Mouse (Mus musculus) large intestine, adult 2 months (tissue): ENCODE measurements around the gene Phldb1. TPM values are rescaled to one million over a fixed set of nuclear protein-coding genes. Genes with fewer than 3 reads are reported as not detected.
A peak's percentile ranks its signal among the peaks of the same experiment; 100 is the strongest.
"Not testable (repeated sequence)": the region's sequence is repeated elsewhere in the genome, so short reads cannot be mapped to it uniquely, and the experiment has no call there.

Source experiments
- DNase-seq: peaks from one replicate; pipeline ENCODE4 v3.0.0-alpha.2; 2012; ENCODE audit warnings: low read depth, low spot score
- WGBS: fragments of 180-500 bp; shearing (Covaris S2); methylation state at CpG from one replicate; pipeline ENCODE4 v1.1.7; 2018; 5-methylcytosine and 5-hydroxymethylcytosine counted together
- polyA plus RNA-seq: library from polyadenylated mRNA; depleted of rRNA; stranded (reverse); fragments of >200 nt; gene quantifications from 2 replicates; pipeline ENCODE4 v1.2.3, GENCODE M21; 2012

The Phldb1 gene
- polyA plus RNA-seq, 1 experiment: 33.9 TPM

DNA sequence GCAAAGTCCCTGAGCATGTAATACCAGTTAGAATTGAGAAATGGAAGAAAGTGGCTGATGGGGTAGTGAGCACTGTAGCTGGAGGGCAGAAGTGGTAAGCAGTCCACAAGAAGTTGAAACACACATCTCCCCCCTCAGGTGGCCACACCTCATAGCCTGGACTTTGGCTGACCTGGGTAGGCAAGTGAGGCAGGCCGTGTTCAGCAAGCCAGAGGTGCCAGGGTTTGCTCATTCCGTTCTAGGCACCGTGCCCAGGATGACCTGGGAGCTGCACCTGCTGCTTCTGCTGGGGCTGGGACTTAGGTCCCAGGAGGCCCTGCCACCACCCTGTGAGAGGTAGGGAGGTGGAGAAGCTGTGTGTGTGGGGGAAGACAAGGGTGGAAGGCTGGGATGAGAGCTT, 62.0 kb downstream of the Phldb1 start, which contains the start of gene Treh:
TSS of gene Treh (plus strand) at position 229 of the 400 bp plus-strand sequence.
- DNase-seq: no peak
- WGBS: 43% methylated on average over 3 of the region's 3 CpGs

DNA sequence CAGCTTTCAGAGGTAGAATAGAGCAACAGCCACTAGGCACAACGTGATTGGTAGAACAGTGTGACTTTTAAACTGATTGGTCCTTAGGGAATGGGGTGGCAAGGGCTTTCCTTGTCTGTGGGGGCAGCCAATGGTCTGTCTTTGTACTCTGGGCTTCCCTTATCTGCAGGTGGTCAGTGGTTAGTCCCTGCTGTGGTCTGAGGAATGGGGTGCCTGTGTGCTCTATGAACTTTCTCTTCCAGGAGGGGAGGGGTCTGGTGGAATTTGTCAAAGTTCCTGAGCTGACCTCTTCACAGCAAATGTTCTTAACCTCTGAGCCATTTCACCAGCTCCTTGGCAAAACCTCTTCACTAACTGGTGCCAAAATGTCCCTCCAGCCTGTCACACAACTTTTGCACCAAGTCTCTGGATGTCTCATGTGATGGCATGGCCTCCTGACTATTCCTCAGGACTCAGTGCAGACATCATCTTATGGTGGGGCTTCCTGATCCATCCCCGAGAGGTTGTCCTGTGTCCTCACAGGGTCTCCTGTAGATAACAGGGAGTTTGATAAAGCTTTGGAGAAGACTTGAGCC, 62.6 kb downstream of the Phldb1 start:
- DNase-seq: no peak
- WGBS: 67% methylated on average over 2 of the region's 2 CpGs

DNA sequence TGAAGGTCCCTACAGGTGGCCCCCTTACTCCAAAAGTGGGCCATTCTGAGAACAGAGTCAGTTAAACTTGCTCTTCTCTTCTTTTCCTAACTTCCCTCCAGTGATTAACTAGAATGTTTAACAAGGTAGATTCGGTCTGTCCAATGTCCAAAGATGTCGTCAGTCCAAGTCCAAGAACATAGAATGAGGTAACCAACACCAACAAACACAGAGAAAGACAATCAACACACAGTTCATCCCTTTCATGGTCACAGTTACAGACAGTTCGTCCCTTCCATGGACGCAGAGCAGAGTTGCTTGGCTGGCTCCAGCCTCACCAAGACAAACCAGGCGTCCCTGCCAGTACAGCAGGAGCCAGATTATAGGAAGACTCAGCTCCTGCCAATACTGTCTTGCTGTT, 63.6 kb downstream of the Phldb1 start:
- DNase-seq: no peak
- WGBS: 84% methylated on average over 5 of the region's 5 CpGs

DNA sequence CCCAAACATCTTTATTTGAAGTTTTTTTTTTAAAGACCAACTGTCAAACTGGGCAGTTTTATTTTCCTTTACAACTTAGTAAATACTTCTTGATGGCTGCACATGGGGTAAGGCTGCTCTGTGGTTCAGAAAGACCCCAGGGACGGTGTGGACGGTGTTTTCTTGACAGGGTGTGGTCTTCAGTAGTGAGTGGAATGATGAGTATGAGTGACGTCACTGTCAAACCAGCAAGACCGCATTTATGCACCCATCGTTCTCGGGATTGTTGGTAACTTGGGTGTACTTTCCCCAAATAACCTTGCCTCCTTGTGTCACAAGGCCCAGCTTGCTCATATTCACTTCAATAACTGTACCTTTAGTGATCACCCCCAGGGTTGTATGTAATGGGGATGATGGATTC, 71.3 kb downstream of the Phldb1 start:
- 59% methylated on average over 6 of the region's 6 CpGs for WGBS
- DNase-seq: no peak

DNA sequence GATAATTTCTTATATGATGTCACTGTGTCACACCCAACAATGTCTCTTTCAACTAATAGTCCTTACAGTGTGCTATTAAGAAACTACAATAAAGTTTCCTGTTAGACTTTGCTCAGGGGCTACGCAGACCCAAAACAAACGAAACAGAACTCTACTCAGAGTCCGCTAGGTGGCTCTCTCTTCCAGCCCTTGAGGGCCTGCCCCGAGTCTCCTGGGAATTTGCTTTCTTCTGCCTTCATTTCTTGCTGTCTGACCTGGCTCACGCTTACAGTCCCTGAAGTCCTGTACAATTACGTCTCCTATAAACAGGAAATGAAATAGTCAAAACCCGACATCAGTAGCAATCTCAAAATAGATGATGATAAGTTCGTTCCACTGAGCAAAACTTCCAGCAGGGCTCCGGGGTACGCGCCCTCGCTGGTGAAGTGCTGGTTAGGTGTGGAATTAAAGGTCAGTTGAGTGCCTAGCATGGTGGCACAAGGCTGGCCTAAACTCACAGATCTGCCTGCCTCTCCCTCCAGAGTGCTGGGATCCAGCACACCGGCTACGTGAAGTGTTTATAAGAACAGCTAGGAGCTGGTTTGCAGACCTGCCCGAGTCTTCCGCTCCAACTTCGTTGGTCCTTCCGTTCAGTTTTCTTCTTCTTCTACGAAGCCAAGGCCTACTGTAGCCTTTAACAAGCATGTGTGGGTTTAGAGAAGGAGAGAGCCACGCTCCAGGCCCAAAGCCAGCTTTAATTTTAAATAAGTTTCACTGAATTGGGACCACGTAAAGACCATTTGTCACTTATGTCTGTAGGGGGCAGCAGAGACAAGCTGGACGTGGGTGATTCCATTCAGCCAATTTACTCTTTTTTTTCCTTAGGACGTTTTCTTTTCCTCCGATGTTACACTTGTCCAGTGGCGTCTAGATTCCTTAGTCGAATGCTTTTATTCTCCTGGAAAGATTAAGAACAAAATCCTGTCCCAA, 79.6 kb downstream of the Phldb1 start:
- WGBS: 18% methylated on average over 26 of the region's 26 CpGs
- DNase-seq: peak; percentile 72

DNA sequence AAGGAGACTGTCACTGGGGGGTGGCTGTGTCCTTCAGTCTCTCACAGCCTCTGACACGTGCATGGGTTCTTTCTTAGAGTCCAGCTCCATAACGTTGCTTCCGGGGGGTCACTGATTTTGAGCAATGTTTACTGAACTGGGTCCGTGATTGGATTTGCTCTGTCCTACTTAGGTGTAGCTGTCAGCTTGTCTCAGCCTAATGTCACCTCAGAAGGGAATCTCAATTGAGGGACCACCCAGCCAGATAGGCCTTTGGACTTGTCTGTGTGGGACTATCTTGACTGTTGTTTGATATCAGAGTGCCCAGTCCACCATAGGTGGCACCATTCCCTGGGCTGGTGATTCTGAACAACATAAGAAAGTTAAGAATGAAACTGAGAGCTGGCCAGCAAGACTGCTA, 81.1 kb downstream of the Phldb1 start:
- 83% methylated on average over 4 of the region's 4 CpGs for WGBS

DNA sequence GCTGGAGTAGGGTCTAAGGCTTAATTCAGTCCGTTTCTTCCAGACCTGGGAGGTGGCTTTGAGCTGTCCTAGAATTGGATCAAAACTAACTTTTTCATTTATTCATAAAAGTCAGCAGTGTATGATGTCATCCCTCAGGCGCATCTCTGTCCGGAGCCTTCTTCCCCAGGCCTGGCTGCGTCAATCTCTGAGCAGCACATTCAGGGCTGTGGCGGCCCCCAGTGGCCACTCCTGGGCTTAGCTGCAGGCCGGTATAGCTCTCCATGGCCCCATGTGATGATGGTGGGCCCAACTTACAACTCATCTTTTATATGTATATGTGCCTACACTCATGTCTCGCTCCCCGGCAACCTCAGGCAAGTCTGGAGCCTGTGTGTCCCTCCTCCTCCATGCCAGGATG, 83.0 kb downstream of the Phldb1 start:
- WGBS: 17% methylated on average over 8 of the region's 8 CpGs
- no peak for DNase-seq

More for the DNA sequence above, 81.1 kb downstream of the Phldb1 start:
- DNase-seq: no peak

DNA sequence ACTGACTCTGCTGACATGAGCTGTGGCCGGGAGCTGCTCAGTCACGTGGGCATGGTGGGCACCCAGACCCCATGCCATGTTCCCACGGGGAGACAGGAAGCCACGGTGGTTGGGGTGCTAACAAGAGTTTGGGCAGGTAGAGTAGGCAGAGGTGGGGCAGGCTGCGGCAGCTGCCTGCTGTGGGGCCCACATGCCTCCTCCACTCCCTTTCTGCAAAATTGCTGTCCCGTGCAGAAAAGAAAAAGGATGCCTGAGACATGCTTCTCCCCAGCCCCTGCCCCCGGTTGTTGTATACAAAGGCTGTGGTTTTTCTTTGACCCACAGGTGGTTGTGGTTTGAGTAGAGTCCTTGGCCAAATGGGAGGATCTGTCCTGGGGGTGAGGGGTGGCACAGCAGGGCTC, 86.1 kb downstream of the Phldb1 start:
- DNase-seq: no peak
- 64% methylated on average over 7 of the region's 7 CpGs for WGBS

DNA sequence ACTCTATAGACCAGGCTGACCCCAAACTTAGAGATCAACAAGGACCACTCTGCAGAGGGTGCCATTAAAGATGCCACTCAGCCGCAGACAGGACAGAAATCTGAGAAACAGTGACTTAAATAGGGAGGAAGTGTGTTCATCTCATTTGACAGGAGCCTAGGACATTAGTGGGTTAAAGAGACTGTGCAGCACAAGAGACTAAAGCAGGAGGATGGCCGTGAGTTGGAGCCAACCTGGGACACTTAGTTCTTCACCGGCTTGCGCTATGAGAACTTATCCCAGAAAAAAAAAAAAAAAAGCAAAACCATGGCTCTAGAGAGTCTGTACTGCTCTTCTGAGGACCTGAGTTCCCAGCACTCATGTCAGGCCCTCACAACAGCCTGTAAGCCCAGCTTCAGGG, 87.3 kb downstream of the Phldb1 start:
- WGBS: 86% methylated on average over 4 of the region's 4 CpGs
- no peak for DNase-seq

DNA sequence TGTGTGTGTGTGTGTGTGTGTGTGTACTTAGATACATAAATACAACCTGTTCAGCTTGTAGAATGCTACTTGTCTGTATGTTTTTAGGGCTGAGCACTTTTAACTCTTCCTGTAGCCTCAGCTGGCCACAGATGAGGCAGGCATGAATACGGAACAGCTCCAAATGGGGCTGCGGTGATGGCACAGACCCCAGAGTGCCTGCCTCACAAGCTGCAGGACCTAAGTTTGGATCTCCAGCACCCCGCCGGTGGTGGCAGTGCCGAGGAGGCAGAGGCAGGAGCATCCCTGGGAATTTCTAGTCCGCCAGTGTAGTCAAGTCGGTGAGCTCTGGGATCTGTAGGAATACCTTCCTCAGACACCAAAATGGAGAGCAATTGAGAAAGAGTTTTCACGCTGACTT, 88.0 kb downstream of the Phldb1 start:
- DNase-seq: no peak
- 94% methylated on average over 8 of the region's 8 CpGs for WGBS

DNA sequence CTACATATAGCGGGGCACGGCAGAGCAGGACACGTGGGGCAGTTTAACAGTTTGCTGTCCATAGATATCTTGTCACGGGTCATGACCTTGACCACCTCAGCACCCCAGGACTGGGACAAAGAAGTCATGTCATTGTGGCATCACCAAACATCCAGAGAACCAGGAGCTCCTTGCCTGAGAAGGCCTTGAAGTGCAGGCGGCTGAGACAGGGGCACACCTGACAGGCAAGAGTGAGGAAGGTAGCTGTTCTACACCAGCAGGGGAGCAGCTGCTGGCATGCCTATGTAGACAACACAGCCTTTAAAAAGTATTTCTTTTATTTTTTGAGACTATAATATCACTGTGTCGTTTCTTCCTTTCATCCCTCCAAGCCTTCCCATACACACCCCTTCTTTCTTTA, 88.6 kb downstream of the Phldb1 start:
- 80% methylated on average over 6 of the region's 6 CpGs for WGBS
- DNase-seq: no peak

DNA sequence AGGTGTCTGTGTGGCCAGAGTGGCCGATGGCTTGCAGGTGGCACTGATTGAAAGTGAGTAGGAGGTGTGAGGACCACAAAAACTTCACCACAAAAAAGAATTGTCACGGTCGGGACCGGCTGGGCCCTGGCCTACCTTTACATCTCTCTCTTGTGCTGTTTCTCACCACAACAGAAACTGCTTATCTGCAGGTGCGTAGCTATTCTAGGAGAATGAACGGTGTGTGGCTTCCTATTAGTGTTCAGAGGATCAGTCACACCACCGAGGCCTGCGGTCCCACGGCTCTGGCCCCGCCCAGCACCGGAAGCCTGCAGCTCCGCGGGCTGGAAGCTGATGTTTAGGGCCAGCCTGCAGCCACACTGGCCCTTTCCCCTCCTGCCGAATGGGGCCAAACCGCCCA, 89.1 kb downstream of the Phldb1 start:
- no peak for DNase-seq
- 50% methylated on average over 15 of the region's 15 CpGs for WGBS

DNA sequence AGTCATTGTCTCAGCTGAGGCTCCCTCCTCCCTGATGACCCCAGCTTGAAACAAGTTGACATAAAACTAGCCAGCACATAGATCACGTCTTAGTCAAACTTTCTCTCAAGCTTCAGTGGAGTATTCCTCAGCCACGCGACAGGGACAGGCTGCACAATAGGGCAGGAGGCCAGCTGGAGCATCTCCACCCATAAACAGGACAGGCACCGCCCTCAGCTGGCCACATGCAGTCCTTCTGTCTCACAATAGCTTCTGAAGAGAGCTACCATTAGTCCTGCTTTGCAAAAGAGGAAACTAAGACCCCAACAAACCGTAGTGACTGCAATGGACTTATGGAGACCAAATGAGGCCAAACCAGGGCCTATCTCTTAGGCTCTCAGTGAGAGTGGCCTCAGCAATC, 89.5 kb downstream of the Phldb1 start:
- DNase-seq: no peak
- WGBS: 34% methylated on average over 5 of the region's 5 CpGs

DNA sequence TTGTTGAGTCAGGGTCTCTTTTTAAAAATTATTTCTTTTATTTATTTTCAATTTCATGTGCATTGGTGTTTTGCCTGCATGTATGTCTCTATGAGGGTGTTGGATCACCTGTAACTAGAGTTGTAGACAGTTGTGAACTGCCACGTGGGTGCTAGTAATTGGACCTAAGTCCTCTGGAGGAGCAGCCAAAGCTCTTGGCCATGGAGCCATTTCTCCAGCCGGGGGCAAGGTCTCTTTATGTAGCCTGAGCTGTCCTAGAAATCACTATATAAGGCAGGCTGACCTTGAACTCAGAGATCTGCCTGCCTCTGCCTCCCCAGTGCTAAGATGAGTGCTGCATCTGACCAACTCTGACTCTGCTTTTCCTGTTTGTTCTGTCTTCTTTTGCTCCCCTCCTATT, 90.8 kb downstream of the Phldb1 start:
- no peak for DNase-seq
- 80% methylated on average over 2 of the region's 2 CpGs for WGBS

DNA sequence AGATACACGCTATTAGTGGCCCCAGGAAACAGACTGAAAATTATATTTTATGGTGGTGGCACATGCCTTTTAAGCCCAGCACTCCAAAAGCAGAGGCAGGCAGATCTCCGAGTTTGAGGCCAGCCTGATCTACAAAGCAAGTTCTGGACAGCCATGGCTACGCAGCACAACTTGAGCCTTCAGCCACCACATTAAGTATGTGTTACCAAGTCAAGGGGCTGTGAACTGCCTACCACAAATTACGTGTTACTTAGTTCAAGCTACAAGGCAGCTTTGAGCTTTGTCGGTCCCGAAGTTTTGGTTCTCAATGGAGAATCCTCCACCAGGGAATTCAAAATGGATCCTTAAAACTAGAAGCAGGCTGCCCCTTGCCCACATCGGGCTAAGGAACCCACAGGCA, 91.9 kb downstream of the Phldb1 start:
- 96% methylated on average over 7 of the region's 7 CpGs for WGBS
- DNase-seq: no peak

DNA sequence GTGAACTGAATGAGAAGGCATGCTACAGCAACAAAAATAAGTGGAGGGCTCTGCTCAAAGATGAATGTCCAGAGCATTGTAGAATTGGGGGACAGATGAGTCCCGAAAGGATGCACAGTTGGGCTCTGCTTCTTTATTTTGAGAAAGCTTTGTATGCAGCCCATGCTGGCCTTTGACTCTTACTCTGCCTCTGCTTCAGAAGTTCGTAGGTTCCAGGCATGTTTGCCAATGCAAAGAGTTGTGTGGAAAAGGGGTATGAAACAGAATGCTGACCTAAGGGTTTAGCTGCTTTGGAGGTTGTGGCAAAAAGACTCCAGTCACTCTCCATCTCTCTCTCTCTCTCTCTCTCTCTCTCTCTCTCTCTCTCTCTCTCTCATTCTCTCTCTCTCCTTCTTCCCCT, 93.4 kb downstream of the Phldb1 start:
- WGBS: 92% methylated on average over 2 of the region's 2 CpGs
- no peak for DNase-seq

DNA sequence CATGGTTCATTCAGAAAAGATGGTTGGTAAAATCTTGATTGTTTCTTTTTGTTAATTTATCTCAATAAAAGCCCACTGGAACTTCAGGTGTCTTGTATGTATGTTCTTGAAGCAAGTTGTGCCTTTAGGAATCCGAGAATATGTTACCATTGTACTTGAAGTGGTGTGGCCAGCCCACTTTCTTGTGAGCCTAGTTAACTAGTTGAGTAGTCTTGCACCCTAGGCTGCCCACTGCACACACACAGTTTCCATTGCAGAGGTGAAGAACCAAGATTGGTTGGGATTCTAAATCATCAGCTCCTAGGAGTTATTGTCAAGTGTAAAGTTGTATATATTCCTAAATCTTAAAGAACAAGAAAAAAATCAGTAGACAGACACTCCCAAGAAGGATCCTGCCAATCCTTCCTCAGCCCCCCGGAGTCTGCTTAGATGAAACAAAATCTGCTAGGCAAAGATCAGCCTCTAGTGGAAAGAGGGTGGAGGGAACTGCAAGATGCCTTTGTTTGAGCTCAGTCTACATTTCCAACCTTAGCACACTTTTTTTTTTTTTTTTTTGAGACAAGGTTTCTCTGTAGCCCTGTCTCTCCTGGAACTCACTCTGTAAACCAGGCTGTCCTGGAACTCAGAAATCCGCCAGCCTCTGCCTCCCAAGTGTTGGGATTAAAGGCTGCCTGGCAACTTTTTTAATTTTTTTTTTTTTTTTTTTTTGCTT, 94.2 kb downstream of the Phldb1 start:
- WGBS: 78% methylated on average over 3 of the region's 3 CpGs
- DNase-seq: no peak

DNA sequence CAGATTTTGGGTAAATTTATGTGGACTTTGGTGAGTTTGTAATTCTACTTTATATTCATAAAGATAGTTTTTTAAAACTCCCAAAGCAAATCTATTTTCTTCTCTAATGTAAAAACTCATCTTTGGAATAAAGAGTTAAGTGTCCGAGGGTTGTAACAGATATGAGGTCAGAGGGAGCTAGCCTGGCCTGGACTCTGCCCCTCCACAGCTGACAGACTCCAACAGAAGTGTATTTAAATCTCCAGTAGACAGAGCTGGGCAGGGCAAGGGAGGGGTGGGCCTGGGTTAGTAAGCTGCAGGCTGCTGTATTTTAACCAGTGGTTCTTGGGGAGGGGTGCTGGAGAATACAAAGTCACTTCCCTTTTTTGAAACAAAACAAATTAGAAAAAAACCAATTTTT, 95.0 kb downstream of the Phldb1 start:
- WGBS: 34% methylated on average over 1 of the region's 1 CpGs
- DNase-seq: not testable (repeated sequence)

DNA sequence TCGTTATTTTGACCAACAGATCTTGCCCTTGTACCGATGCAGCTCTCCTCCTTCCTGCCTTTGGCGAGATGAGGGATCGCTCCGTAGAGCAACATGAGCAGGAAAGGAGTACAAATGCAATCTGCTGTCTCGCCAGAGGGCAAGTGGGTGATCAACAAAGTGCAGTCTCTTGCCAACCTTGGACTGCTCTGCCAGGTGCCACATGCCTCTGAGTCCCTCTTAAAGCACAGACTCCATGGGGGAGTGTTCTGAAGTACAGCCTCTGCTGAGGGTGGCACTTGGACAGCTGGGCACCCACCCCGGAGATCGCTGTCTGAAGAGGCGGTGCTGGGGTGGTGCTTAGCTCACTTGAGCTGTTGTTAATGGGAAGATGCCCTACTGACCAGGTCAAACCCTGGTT, 96.3 kb downstream of the Phldb1 start:
- DNase-seq: not testable (repeated sequence)
- WGBS: 87% methylated on average over 9 of the region's 9 CpGs

DNA sequence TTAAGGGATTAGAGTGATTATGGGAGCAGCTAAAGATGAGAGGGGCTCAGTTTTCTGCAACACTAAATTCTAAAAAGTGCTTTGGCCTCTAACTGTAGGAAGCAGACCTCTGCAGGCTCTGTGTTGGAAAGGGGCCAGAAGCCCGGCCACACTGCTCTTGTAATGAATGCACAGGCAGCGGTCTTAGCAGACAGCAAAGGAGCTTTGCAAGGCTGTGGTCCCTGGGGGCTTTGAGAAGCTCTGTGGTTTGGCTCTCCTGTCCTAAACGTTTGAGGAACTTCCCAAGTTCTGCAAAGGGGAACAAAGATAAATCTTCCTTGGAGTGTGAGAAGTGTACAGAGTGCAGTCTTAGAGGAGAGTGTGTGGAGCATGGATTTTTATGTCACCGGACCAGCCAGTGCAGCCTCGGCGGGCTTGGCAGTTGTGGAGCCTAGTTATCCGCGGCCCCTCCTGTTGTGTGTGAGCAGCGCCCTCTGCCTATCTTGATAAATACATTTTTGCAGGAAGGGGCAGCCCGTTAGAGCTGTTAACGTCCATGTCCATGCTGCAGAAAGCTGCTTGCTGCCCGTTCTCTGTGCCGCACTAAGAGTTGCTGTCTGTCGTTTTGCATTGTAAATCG, 97.3 kb downstream of the Phldb1 start:
- 69% methylated on average over 15 of the region's 15 CpGs for WGBS
- no peak for DNase-seq
